Mouse (Mus musculus) kidney, postnatal 10 days (tissue): ENCODE data around the gene Fsd1.

Experiments used
- DNase-seq: peaks from one replicate; pipeline ENCODE4 v3.0.0; 2021; ENCODE audit warnings: mixed read lengths

Fsd1 gene

DNA sequence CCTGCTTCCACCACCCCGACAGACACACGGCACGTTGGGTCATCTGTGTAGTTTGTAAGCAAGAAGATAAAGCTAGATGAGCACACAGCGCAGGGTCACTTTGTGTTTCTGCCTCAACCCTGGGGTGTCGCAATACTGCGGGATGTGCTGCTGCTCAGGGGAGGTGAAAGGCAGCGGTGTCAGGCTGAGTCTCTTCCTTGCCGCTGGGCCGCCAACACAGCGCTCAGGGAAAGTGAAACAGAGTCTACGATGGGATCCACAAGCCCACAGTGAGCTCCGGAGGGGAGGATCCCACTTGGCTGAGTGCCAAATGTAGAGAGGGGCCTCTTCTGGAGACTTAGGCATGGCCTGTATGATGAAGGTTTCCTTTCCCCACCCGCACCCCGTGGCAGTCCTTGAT is 23.1 kb upstream of the Fsd1 start:
- DNase-seq, result no peak

DNA sequence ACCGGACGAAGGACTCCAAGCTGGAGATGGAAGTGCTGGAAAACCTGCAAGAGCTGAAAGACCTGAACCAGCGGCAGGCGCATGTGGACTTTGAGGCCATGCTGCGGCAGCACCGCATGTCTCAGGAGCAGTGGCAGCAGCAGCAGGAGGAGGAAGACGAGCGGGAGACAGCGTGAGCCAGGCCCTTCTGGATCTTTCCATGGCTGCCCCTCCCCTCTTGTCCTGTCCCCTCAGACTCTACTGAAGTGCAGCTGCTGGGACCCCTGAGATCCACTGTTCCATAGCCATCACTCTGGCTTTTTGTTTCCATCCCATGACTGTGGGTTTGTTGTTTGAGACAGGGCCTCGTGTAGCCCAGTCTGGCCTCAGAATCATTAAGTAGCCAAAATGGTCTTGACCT is 21.8 kb upstream of the Fsd1 start:
- no peak for DNase-seq

DNA sequence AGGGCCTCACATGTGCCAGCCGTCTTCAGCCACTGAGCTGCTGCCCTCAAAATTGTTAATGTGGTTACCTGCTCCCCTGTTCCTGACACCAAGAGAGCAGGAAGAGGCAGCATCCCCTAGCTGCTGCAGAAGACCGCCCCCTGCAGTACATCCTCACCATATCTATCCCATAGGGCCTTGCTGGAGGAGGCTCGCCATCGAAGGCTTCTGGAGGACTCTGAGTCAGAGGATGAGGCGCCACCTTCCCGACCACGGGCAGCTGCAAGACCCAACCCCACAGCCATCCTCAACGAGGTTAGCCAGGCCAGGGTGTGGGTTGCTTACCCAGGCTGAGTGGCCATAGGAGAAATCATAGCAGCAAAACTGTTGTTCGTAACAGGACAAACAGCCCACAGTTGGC is 21.3 kb upstream of the Fsd1 start:
- no peak for DNase-seq

DNA sequence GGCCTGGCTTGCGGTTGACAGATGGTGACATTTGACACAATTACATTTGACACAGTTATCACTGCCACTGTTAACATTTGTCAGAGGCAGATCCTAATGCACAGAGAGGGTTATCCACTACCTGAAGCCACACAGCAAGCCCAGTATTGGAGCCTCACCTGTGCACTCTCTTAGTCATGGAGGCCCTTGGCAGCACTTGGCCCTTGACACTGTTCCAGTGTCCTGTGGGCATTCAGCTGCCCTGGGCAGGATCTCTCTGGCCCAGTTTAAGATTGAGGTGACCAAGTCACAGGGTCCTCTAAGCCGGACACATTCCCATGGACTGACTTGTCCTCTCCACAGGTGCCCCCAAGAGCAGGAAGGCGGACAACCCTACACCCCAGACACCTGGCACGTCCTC is 19.1 kb upstream of the Fsd1 start:
- no peak for DNase-seq

DNA sequence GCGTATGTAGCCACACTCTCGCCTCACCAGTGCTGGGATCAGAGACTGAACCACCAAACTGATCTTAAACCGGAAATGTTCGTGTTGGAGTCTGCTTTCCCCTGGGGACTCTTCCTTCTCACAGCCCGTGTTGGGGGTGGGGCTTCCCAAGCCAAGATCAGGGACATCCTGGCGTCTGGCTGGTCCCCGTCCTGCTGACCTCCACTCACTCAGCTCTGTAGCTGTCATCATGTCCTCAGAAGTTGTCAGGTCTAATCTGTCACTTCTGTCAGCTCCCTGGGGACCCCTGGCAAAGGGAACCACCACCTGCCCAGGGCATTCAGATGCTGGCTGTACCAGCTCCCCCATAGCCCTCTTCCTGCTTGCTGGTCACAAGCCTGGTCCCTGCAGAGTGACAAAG is 18.1 kb upstream of the Fsd1 start:
- DNase-seq, result peak; percentile 66

DNA sequence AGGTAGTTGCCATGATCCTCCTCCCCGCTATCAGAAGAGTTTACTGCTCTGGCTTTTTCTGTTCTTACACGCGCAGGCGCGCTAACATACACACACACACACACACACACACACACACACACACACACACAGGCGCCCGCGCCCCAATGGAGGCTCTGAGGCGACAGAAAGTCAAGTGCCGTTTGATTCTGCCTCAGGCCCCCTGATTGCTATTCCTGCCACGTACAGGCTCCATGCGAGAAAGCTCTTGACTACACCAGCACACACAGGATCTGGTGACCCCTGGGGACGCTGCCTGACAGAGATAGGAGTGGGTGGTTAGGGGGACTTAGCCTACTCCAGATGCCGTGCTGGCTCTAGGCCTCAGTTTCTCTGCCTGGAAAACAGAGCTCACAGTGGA is 16.7 kb upstream of the Fsd1 start:
- peak; percentile 74 for DNase-seq

DNA sequence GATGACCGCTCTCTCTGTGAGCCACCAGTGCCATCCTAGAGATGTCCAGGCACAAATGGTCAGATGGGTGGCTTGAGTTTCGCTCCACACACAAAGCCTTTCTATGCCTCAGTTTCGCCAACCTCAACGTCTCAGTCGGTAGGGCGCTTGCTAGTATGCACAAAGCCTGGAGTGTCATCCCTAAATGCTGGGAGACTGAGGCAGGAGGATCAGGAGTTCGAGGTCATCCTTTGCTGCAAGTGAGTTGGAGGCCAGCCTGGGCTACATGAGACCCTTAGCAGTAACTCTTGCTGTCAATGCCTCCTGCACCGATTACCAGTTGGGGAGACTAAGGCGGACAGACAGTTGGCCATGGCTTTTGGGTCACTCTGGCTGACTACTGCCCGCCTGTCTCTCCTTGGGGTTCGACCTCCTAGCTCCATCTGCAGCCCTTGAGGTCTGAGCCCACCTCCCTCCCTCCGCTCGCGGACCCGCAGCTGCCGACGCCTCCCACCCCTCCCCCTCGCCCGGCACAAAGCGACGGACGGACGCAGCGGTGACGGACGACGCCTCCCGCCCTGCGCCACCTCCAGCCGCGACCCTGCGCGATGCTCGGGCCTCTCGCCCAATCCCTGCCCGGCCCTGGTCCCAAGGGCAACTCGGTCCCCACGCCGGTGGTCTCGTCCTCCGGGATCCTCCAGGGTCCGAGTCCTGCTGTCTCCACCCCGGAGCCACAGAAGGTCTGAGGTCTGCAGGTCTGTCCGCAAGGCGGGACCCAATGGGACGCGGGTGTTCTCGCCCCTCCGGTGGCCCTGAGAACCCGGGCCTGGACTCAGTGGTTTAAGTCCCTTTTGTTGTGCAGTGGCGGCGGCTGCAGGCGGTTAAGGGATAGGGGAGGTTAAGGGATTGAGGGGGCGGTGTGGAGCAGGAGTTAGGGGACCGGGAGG is 16.1 kb upstream of the Fsd1 start, which contains the start of gene Shd:
Gene Shd, plus strand, starts transcription at position 502 of the 926 bp plus-strand sequence.
- DNase-seq, result peak; percentile 73

DNA sequence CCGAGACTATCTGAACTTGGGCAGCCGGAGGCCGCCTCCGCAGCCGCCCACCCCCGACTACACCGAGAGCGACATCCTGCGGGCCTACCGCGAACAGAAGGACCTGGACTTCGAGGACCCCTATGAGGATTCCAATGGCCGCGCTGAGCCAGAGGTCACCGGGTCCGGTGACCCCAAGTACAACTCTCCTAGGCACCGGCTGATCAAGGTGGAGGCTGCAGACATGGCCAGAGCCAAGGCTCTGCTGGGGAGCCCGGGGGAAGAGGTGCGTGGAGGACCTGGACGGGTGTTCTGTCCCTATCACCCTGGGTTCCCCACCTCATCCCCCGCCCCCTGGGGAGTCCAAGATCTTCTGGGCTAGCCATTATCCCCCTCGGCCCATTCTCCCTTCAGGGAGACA is 14.9 kb upstream of the Fsd1 start:
- DNase-seq, result no peak

DNA sequence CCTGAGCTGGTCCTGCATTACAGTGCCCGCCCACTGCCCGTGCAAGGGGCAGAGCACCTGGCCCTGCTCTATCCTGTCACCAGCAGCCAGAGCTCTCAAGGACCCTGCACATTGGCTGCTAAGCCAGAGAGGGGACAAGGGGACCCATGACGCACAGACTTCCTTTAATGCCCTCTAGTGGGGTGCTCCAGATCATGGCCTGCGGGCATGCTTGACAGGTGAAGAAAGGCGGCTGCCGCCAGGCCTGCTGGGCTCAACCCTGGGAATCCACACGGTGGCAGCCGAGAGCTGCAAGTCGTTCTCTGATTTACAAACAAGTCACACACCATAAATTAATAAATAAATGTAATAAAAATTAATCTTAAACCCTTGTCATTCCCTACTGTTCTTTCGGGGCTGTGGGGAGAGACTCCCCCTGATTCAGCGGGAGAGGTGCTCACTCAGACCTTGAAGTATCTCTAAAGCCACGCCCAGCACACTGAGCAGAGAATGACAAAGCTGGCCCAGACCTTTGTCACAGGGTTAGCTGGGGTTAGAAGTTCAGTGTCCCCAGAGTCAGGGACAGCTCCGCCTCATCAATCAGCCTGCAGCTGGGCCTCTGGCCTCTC is 9.9 kb upstream of the Fsd1 start:
- DNase-seq, result peak; percentile 90

DNA sequence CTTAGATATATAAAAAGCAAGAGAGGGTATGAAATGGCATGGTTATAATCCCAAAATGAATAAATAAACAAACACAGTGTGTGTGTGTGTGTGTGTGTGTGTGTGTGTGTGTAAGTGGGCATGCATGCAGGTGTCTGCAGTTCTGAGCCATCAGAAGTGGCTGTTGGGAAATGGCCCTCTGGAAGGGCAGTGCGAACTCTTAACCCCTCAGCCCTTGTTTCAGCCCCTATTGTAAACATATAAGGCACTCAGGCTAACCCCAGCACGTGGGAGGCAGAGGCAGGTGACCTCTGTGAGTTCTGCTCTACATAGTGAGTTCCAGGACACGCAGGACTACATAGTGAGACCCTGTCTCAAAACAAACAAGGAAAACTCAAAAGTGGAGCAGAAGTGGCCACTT is 9.0 kb upstream of the Fsd1 start:
- DNase-seq, result no peak

DNA sequence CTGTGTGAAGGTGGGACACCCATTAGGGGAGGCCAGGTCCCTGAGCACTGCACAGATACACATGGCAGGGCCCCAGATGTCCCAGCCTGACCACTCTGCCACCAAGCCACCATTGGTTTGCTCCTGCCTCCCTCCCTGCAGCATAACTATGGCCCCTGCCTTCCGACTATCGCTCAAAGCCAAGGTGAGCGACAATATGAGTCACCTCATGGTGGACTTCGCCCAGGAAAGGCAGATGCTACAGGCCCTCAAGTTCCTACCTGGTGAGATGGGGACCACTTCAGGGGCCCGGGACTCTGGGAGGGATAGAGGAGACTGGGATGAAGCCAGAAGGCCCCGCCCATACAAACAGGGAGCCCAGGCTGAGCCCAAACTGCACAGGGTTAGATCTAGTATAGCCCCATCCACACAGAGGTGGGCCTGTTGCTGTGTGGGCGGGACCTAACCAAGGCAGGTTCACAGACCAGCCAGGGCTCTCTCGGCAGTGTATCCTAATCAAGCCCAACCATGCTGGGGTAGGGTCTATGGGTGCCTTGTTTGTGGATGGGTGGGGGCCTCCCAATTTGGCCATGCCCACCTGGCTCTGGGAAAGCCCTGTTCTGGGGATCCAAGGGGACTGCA is 4.1 kb downstream of the Fsd1 start:
- DNase-seq, result no peak

DNA sequence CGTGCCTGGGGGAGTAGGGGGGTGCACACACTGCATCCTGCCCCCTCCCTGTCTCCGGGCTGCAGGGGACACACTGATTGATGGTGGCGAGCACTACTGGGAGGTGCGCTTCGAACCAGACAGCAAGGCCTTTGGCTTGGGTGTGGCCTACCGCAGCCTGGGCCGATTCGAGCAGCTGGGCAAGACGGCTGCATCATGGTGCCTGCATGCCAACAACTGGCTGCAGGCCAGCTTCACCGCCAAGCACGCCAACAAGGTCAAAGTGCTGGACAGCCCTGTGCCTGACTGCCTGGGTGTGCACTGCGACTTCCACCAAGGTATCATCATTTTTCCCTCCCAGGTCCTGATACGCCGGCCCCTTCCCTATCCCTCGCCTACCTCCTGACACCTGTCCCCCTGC is 9.7 kb downstream of the Fsd1 start:
- DNase-seq, result peak; percentile 56

DNA sequence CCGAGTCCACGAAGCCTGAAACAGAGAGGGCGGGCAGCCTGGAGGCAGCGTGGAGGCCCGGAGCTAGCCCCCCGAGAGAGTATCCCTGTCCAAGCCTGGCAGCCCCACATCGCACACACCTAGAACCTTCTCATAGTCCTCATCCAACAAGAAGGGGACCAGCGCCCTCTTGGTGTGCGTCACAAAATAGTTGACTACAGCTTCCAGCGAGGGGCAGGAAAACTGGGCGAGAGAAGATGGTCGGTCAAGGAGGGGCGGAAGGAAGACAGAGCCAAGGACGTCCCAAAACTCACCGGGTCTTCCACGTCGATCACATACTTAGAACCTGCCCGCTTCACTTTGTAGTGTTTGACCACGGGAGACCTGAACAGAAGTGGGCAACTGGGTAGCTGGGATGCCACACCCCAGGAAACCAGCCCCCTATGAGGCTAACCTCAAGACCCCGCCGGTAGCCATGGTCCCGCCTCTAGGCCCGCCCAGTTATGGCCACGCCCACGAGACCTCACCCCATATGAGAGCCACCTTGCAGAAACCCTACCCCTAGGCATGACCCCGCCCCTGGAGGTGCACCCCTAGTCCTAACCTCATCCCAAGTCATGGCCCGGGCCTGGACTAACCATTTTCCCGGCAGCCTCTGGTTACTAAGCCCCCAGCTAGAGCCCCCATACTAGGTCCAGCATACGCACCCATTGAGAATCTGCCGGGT is 13.6 kb downstream of the Fsd1 start:
- DNase-seq, result no peak

DNA sequence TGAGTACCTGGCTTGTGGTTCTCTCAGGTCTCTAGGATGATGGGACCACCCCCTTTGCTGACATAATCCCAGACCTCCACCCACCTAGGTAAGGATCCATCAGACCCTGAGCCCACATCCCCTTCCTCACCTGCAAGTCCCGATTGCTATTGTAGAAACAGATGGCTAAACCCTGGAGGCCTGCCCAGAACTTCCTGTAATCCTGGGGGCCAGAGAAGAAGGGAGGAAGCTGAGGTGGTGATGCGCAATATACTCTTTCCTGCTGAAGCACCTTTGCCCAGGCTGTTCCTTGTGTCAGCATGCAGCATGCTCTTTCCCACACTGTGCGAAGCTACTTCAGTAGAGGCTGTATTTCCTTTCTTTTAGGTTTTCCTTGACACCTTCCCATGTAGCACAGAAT is 16.7 kb downstream of the Fsd1 start:
- DNase-seq, result no peak

DNA sequence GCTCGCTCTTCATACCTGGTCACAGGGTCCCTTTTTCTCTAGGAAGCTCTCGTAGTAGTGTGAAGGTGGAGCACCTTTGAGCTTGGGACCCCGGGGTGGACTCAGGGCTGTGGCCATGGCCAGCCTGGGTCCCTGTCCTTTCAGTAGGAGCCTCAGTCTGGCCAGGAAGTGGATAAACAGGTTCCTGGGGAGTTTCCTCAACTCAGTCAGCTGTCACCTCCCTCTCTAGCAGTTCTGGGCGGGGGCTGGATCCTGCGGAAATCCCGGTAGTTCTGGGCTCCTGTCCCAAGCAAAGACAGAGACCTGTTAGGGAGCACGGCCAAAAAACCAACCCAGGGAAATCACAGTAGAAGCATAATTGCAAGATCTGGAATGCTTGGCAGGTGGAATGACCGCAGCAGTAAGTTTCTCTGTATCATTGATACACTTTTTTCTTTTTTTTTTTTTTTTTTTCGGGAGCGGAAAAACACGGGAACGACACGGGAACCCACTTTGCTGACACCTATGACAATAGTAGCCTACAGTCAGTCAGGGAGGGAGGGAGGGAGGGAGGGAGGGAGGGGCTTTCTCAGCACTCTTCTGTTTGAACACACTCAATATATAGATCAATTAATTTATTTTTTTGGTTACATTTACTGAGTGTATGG is 19.2 kb downstream of the Fsd1 start, which contains the start of the genes Stap2 and Mpnd:
Gene Stap2, minus strand, starts transcription at position 170 of the 647 bp plus-strand sequence.
Gene Mpnd, plus strand, starts transcription at position 297 of the 647 bp plus-strand sequence.
- DNase-seq, result peak; percentile 74

DNA sequence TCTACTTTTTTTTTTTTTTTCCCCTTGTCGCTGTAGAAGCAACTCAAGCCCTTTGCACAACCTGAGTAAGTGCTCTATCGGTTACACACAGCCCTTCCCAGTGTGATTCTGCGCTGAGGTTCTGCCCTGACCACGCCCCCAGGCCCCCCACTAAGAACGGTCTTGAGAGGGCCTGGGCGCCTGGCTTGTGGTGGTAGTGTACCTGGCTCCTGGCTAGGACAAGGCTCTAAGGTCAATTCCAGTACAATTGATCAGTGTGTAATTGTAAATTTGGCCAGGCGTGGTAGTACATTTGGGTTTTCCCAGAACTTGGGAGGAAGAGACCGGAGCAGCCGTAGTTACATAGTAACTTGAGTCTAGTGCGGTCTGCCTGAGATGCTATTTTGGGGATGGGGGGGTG is 20.6 kb downstream of the Fsd1 start:
- no peak for DNase-seq

DNA sequence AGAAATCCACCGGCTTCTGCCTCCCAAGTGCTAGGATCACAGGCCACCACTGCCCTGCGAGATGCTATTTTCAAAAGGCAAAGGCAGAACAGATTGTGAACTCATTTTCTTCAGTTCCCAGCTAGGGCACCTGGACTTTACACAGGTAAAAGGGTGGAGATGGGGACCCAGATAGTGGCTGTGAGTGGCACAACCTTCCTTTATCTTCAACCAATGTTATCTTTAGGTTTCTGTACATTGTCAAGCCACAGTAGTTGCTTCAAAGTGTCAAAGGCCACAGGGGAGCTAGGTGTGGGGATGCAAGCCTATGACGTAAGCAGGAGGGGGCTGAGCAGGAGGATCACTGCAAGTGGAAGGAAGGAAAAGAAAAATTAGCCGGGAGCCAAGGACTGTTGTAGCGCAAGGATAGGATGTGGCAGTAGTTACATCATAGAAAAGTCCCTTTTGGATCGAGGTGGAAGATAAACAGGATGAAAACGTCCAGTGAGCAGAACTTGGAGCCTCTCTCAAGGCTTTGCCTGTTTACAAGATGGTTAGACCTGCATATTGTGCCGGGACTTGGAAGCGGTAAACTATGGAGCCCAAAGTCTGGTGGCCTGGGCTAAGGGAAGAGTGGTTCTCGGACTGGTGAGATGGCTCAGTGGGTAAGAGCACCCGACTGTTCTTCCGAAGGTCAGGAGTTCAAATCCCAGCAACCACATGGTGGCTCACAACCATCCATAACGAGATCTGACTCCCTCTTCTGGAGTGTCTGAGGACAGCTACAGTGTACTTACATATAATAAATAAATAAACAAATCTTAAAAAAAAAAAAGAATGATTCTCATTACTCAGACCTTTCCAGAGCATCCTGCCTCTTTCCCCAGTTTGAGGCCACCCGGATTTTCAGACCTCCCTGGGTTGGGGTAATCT is 21.4 kb downstream of the Fsd1 start:
- DNase-seq, result no peak

DNA sequence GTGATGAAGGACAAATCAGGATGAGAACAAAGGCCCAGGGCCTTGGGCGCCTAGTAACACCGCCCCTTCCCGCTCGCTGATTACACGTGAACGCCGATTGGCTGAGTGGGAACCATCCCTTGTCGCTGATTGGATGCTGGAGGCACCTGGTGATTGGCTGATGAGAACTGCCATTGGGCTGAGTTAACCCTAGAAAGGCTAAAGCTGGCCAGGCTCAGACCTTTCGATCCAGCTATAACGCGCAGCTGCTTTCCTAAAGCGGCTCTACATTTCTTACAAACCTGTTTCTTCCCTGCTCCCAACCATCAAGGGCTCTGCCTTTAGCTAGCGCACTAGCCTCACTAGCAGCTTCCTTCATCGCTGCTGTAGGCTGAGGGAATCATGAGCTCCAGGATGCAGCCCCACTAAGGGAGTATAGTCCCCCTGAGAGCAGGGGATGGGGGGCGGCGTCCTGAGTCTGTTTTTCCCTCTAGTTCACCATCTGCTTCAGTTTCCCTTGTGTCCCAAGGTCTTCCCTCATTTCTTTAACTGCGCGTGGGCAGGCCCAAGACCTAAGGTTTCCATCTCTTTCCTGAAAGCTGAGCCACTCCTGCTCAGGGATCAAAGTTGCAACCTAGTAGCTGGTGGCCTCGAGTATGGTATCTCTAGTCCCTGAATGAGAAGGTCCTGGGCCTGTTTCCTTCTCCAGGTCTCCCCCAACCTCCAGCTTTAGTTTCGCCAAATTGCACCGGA is 22.2 kb downstream of the Fsd1 start:
- DNase-seq, result peak; percentile 95

DNA sequence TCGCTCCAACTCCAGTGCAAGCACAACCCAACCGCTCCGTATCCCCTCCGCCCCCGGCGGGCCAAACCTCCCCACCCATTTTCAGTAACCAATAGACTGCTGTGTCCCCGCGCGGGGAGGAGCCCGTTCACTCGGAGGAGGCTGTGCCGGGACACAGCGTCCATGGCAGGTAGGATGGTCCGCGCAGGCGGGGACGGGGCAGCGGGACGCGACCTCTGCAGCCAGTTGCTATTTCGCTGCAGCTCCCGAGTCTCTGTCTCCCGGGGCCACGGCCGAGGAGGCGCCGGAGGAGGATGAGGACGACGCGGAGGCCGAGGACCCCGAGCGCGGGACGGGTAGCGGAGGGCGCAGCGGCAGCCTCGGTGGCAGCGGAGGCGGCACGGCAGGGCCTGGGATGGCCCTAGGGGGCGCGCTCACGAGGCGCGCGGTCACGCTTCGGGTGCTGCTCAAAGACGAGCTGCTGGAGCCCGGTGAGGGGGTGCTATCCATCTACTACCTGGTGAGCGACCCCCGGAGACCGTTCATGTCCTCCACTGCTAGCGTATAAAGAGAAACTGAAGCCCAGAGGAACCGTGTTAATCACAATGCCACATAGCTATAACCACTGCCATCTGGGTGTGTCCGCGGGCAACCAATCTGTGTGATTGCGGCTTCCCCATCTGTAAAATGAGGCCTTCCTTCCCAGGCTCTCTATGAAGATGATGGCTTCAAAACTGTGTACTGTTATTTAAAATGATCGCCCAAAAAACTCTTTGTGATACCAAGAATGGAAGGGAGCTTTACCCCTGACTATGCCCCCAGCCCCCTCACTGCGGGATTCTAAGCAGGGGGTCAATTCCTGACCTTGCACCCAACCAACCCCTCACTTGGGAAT is 23.0 kb downstream of the Fsd1 start:
- peak; percentile 94 for DNase-seq

DNA sequence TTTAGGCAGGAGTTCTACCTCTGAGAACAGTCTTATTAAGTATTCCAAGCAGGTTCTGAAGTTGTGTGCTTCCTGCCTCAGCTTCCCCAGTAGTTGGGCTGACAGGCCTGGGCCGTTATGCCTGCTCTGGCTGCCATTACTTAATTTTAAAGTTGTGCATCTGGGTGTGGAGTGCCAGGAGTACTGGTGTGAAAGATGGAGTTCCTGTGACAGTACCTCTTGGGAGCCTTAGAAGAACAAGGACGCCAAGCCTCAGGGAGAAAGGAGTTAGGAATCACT is 23.6 kb downstream of the Fsd1 start:
- DNase-seq, result no peak
